Comparison of ENCODE assay signal across 36 mouse cellular contexts in genomic region chr9:122810212-122810611, GRCm38 (mm10). TPM values are rescaled to one million over a fixed set of nuclear protein-coding genes. Genes with fewer than 3 reads are reported as not detected.
DNase-seq lines count a peak whose midpoint lies in the region; ATAC-seq and TF ChIP-seq lines count a peak whose summit lies in the region.
"Had no signal": no experiment of that assay in that cellular context is flagged by ENCODE, and none has a peak within 500 bp of the region (broad histone marks: within the 10 kb centered on the region; RNA-seq: fewer than 3 reads in every experiment).

No protein-coding gene starts in this region.

- H3K4me1 ChIP-seq in heart, embryonic 12.5 days (replicated peaks): peaks cover 23% of the 10 kb centered on the region
- H3K4me1 ChIP-seq in heart, embryonic 15.5 days (replicated peaks): peaks cover 20% of the 10 kb centered on the region
- H3K4me1 ChIP-seq in hindbrain, postnatal 0 days (ENCODE audit: insufficient read depth, low read length): no peaks in the 10 kb centered on the region
- H3K4me1 ChIP-seq: stomach, embryonic 15.5 days had no signal

- no peaks in the 10 kb centered on the region for H3K9me3 ChIP-seq in heart, embryonic 12.5 days (replicated peaks)
- H3K9me3 ChIP-seq in heart, embryonic 15.5 days (replicated peaks): no peaks in the 10 kb centered on the region
- H3K9me3 ChIP-seq in hindbrain, postnatal 0 days (ENCODE audit: low read length): no peaks in the 10 kb centered on the region
- H3K9me3 ChIP-seq: embryonic facial prominence, embryonic 10.5 days; embryonic facial prominence, embryonic 15.5 days; forebrain, embryonic 12.5 days; intestine, embryonic 15.5 days; limb, embryonic 13.5 days; liver, embryonic 12.5 days; megakaryocyte, embryonic 14.5 days; midbrain, embryonic 12.5 days; neural tube, embryonic 13.5 days; stomach, embryonic 15.5 days had no signal

- H3K36me3 ChIP-seq in heart, embryonic 12.5 days: peaks cover 11% of the 10 kb centered on the region; the same call in 1 of the 2 replicates
- peaks cover 8% of the 10 kb centered on the region for H3K36me3 ChIP-seq in heart, embryonic 15.5 days
- H3K36me3 ChIP-seq in hindbrain, postnatal 0 days (ENCODE audit: insufficient read depth, low read length): peaks cover 15% of the 10 kb centered on the region; the same call in 1 of the 2 replicates
- H3K36me3 ChIP-seq: intestine, embryonic 15.5 days; liver, embryonic 12.5 days; stomach, embryonic 15.5 days had no signal

- no peak overlapping the region; the same call in 1 of the 2 replicates for H3K4me2 ChIP-seq in heart, embryonic 12.5 days
- no peak overlapping the region for H3K4me2 ChIP-seq in heart, embryonic 15.5 days
- no peak overlapping the region for H3K4me2 ChIP-seq in hindbrain, postnatal 0 days (ENCODE audit: low read depth, low read length)
- H3K4me2 ChIP-seq: embryonic facial prominence, embryonic 15.5 days; forebrain, embryonic 12.5 days; intestine, embryonic 15.5 days; limb, embryonic 13.5 days; liver, embryonic 12.5 days; midbrain, embryonic 12.5 days; neural tube, embryonic 13.5 days; stomach, embryonic 15.5 days had no signal

- TF ChIP-seq CTCF in hindbrain, postnatal 0 days (IDR thresholded peaks at IDR 0.05; ENCODE audit: low read depth): no peak

- ATAC-seq in heart, embryonic 12.5 days (ENCODE audit: insufficient number of reproducible peaks, low FRiP score): no peak
- ATAC-seq in heart, embryonic 15.5 days (replicated peaks; ENCODE audit: insufficient number of reproducible peaks, insufficient read depth, low FRiP score, low read depth): no peak; the same call in 1 of the 2 replicates
- ATAC-seq in hindbrain, postnatal 0 days: no peak
- ATAC-seq: forebrain, postnatal 0 days; hindbrain, embryonic 16.5 days; intestine, embryonic 15.5 days; liver, embryonic 12.5 days; liver, postnatal 0 days had no signal

- no peaks in the 10 kb centered on the region for H3K27me3 ChIP-seq in heart, embryonic 12.5 days (replicated peaks)
- H3K27me3 ChIP-seq in heart, embryonic 15.5 days: no peaks in the 10 kb centered on the region
- H3K27me3 ChIP-seq in hindbrain, postnatal 0 days (ENCODE audit: insufficient read depth, low read length): no peaks in the 10 kb centered on the region
- H3K27me3 ChIP-seq: embryonic facial prominence, embryonic 15.5 days; forebrain, embryonic 12.5 days; intestine, embryonic 15.5 days; limb, embryonic 13.5 days; liver, embryonic 12.5 days; megakaryocyte, embryonic 14.5 days; midbrain, embryonic 12.5 days; neural tube, embryonic 13.5 days; stomach, embryonic 15.5 days had no signal

- H3K27ac ChIP-seq in heart, embryonic 12.5 days (ENCODE audit: poor library complexity, severe bottlenecking): no peak overlapping the region
- H3K27ac ChIP-seq in heart, embryonic 15.5 days: 0 out of 2 replicates have a peak overlapping the region, but pooled peaks have one; percentile 9
- no peak overlapping the region for H3K27ac ChIP-seq in hindbrain, postnatal 0 days
- H3K27ac ChIP-seq: embryonic facial prominence, embryonic 10.5 days; embryonic facial prominence, embryonic 15.5 days; forebrain, embryonic 12.5 days; intestine, embryonic 15.5 days; layer of hippocampus, adult 2 months; limb, embryonic 13.5 days; liver, embryonic 12.5 days; midbrain, embryonic 12.5 days; neural tube, embryonic 13.5 days; stomach, embryonic 15.5 days had no signal

- peak; percentile 93 for DNase-seq in heart, adult 11 months
- DNase-seq in heart, adult 9 months (ENCODE audit: low spot score in 2 of 2): peak; percentile 54 to 61
- DNase-seq in heart, postnatal 4 days: peak; percentile 40
- DNase-seq in thymus, postnatal 10 days (ENCODE audit: low spot score in 2 of 2): no peak
- DNase-seq in hindbrain, postnatal 0 days (ENCODE audit: low spot score): no peak
- DNase-seq: B cell, adult 2 months; cerebellum, adult 8-10 months; cerebellum, postnatal 25 days; forebrain, postnatal 0 days; kidney, adult 2 months; kidney, postnatal 36 days; liver, postnatal 0 days; lung, postnatal 4 days; retina, postnatal 1 day; right cerebral cortex, postnatal 14 days; thymus, postnatal 14 days had no signal

- H3K4me3 ChIP-seq in heart, embryonic 12.5 days: no peak overlapping the region
- no peak overlapping the region for H3K4me3 ChIP-seq in heart, embryonic 15.5 days
- no peak overlapping the region for H3K4me3 ChIP-seq in hindbrain, postnatal 0 days (ENCODE audit: low read length)
- H3K4me3 ChIP-seq: embryonic facial prominence, embryonic 10.5 days; embryonic facial prominence, embryonic 15.5 days; forebrain, embryonic 12.5 days; intestine, embryonic 15.5 days; layer of hippocampus, adult 2 months; limb, embryonic 13.5 days; liver, embryonic 12.5 days; megakaryocyte, embryonic 14.5 days; midbrain, embryonic 12.5 days; neural tube, embryonic 13.5 days; stomach, embryonic 15.5 days had no signal

- WGBS in heart, embryonic 12.5 days: 49% methylated on average over 3 of the region's 3 CpGs
- WGBS in heart, embryonic 15.5 days: 43% methylated on average over 3 of the region's 3 CpGs
- 93% methylated on average over 3 of the region's 3 CpGs for WGBS in hindbrain, postnatal 0 days

- no peak overlapping the region for H3K9ac ChIP-seq in heart, embryonic 12.5 days
- no peak overlapping the region; the same call in 1 of the 2 replicates for H3K9ac ChIP-seq in heart, embryonic 15.5 days
- no peak overlapping the region for H3K9ac ChIP-seq in hindbrain, postnatal 0 days (replicated peaks; ENCODE audit: low read length)
- H3K9ac ChIP-seq: embryonic facial prominence, embryonic 15.5 days; forebrain, embryonic 12.5 days; forebrain, postnatal 0 days; intestine, embryonic 15.5 days; limb, embryonic 13.5 days; liver, embryonic 12.5 days; liver, postnatal 0 days; midbrain, embryonic 12.5 days; neural tube, embryonic 13.5 days; stomach, embryonic 15.5 days had no signal

RNA-seq across cellular contexts. Expression of gene Tcaim, which starts 4.9 kb away (rescaled TPM):
- 4.6 and 5.5 TPM in 2 replicates for polyA plus RNA-seq in heart, embryonic 12.5 days (2016; fragmentation: Nextera tagmentation; extraction: Ambion mirVana)
- polyA plus RNA-seq in heart, embryonic 15.5 days (2015; fragmentation: Nextera tagmentation; extraction: Ambion mirVana): 5.3 and 6.1 TPM in 2 replicates
- total RNA-seq in heart, postnatal 4 days (2021): 10 to 100 TPM; 14.9 to 17.4 TPM
- 8.4 and 13.5 TPM in 2 replicates for total RNA-seq in hindbrain, postnatal 0 days (2014; rRNA removed)
- 6.7 and 7.1 TPM in 2 replicates for polyA plus RNA-seq in hindbrain, postnatal 0 days (2015; fragmentation: Nextera tagmentation; extraction: Ambion mirVana)

RNA-seq across cellular contexts. Expression of gene Gm35549, which starts 33.6 kb away (rescaled TPM):
- 0.58 TPM in 1 of 2 replicates, not detected in the other for polyA plus RNA-seq in heart, embryonic 12.5 days (2016; fragmentation: Nextera tagmentation; extraction: Ambion mirVana)
- 0.29 and 0.42 TPM in 2 replicates for polyA plus RNA-seq in heart, embryonic 15.5 days (2015; fragmentation: Nextera tagmentation; extraction: Ambion mirVana)
- not detected for total RNA-seq in heart, postnatal 4 days (2021)
- not detected in 2 replicates for total RNA-seq in hindbrain, postnatal 0 days (2014; rRNA removed)
- polyA plus RNA-seq in hindbrain, postnatal 0 days (2015; fragmentation: Nextera tagmentation; extraction: Ambion mirVana): 0.30 TPM in 1 of 2 replicates, not detected in the other
- total RNA-seq: adrenal gland, adult 18-20 months; forebrain, postnatal 0 days; granulocyte monocyte progenitor cell, adult 5-6 weeks; layer of hippocampus, adult 2 months; layer of hippocampus, postnatal 14 days; left cerebral cortex, adult 8-10 months; left cerebral cortex, postnatal 36 days had no signal
- polyA plus RNA-seq: embryonic facial prominence, embryonic 10.5 days; forebrain, postnatal 0 days; intestine, embryonic 15.5 days; kidney, adult 2 months; liver, postnatal 0 days; neural tube, embryonic 13.5 days; urinary bladder, adult 2 months had no signal

RNA-seq across cellular contexts. Expression of gene Zfp445, which starts 55.6 kb away (rescaled TPM):
- polyA plus RNA-seq in heart, embryonic 12.5 days (2016; fragmentation: Nextera tagmentation; extraction: Ambion mirVana): 59.0 and 60.3 TPM in 2 replicates
- 33.1 and 41.2 TPM in 2 replicates for polyA plus RNA-seq in heart, embryonic 15.5 days (2015; fragmentation: Nextera tagmentation; extraction: Ambion mirVana)
- 100 to 1,000 TPM; 100 to 102 TPM for total RNA-seq in heart, postnatal 4 days (2021)
- total RNA-seq in hindbrain, postnatal 0 days (2014; rRNA removed): 138 and 155 TPM in 2 replicates
- polyA plus RNA-seq in hindbrain, postnatal 0 days (2015; fragmentation: Nextera tagmentation; extraction: Ambion mirVana): 63.3 and 68.1 TPM in 2 replicates

Comparison
In these comparisons a context has a peak if more than half of its experiments do, and no peak if none do; other contexts are left out.
1. DNase-seq: peak in heart, adult 11 months (single experiment), heart, adult 9 months (2 of 2) and heart, postnatal 4 days (single experiment); none in thymus, postnatal 10 days (0 of 2) and hindbrain, postnatal 0 days (single experiment).